Mouse (Mus musculus): Measurements from ENCODE around the gene Otub2.
"Not testable (repeated sequence)": the region's sequence is repeated elsewhere in the genome, so short reads cannot be mapped to it uniquely, and the experiment has no call there.

DNA sequence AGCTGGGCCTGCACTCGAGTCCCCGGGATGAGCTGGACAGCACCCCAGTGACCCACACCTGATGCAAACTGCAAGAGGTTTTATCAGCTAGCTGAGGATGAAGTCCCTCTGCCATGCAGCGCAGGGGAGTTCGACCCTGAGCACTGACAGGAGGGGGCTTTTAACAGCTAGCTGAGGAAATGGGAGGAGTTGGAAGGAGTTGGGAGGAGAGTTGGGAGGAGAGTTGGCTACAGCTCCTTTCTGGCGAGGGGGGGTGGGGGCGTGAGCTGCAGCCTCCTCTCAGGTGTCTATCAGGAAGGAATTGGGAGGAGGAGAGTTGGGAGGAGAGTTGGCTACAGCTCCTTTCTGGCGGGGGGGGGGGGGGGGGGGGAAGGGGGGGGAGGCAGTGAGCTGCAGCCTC, 55.8 kb downstream of the Otub2 start:
- TF ChIP-seq CTCF, POLR2A (IDR thresholded peaks at IDR 0.05; ENCODE audit: extremely low read depth, insufficient read depth, low read length): not testable (repeated sequence)
